Mouse (Mus musculus): ENCODE data around the gene Fam19a5. TPM values are rescaled to one million over a fixed set of nuclear protein-coding genes. Genes with fewer than 3 reads are reported as not detected.

Fam19a5 gene
- polyA plus RNA-seq, 1 experiment from 2014 or later = 3.6 TPM

DNA sequence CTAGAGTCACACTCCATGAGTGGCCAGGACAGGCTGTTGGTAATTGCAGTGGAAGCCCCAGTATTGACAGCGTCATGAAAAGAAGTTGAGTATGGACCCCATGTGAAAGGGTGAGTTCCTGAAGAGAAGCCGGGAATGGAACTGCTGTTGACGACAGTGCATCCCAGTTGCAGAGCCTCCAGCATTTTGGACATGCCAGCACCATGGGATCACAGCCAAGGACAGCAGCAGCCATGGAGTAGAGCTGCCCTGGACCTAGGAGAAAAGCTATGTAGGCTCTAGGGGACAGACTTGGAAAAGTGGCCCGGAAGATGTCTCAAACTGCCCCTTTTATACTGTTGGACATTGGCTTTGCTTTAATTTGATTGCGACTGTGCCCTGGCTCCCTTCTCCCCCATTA is 91.2 kb downstream of the Fam19a5 start:
- no peak for ATAC-seq (ENCODE audit: insufficient number of reproducible peaks, insufficient read depth, low FRiP score, low read depth)
- WGBS = 90% methylated on average over 5 of the region's 5 CpGs
- H3K4me3 ChIP-seq (ENCODE audit: low read depth, low read length) = no peak overlapping the region

DNA sequence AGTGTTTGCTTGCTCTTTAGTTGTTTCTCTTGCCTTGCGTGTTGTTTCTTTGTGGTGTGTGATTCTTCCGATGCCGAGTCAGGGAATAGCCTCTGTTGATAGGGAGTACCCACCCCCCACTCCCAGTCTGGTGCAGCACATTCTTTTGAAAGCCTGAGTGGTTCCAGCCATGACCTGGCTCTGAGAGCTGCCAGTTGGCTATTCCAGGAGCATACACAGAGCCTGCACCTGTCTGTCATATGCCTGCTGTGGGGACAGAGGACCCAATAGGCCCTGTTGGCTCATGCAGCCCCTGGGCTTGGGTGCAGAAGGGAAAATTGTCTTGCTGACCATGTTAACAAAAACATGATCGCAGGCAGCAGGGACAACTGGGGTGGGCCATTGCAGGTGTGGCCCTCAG is 92.3 kb downstream of the Fam19a5 start:
- H3K36me3 ChIP-seq (ENCODE audit: control insufficient read depth, insufficient read depth, low read length) = no peaks in the 10 kb centered on the region
- 85% methylated on average over 4 of the region's 4 CpGs for WGBS
- H3K4me2 ChIP-seq (replicated peaks; ENCODE audit: low read depth, low read length) = no peak overlapping the region
- no peaks in the 10 kb centered on the region for H3K27me3 ChIP-seq (ENCODE audit: control insufficient read depth, insufficient read depth, low read length)
- H3K4me1 ChIP-seq (ENCODE audit: control insufficient read depth, insufficient read depth, low read length) = no peaks in the 10 kb centered on the region
- H3K9me3 ChIP-seq (ENCODE audit: control insufficient read depth, low read depth, low read length) = no peaks in the 10 kb centered on the region
- H3K9ac ChIP-seq (replicated peaks; ENCODE audit: low read depth, low read length) = no peak overlapping the region
- no peak overlapping the region for H3K4me3 ChIP-seq (ENCODE audit: low read depth, low read length)
- no peak overlapping the region for H3K27ac ChIP-seq (ENCODE audit: low read length)
- ATAC-seq (ENCODE audit: insufficient number of reproducible peaks, insufficient read depth, low FRiP score, low read depth) = no peak

More for the DNA sequence above, 91.2 kb downstream of the Fam19a5 start:
- H3K9me3 ChIP-seq (ENCODE audit: control insufficient read depth, low read depth, low read length) = no peaks in the 10 kb centered on the region
- no peaks in the 10 kb centered on the region for H3K36me3 ChIP-seq (ENCODE audit: control insufficient read depth, insufficient read depth, low read length)
- no peak overlapping the region for H3K27ac ChIP-seq (ENCODE audit: low read length)
- H3K4me2 ChIP-seq (replicated peaks; ENCODE audit: low read depth, low read length) = no peak overlapping the region
- no peaks in the 10 kb centered on the region for H3K4me1 ChIP-seq (ENCODE audit: control insufficient read depth, insufficient read depth, low read length)
- no peak overlapping the region for H3K9ac ChIP-seq (replicated peaks; ENCODE audit: low read depth, low read length)
- no peaks in the 10 kb centered on the region for H3K27me3 ChIP-seq (ENCODE audit: control insufficient read depth, insufficient read depth, low read length)

DNA sequence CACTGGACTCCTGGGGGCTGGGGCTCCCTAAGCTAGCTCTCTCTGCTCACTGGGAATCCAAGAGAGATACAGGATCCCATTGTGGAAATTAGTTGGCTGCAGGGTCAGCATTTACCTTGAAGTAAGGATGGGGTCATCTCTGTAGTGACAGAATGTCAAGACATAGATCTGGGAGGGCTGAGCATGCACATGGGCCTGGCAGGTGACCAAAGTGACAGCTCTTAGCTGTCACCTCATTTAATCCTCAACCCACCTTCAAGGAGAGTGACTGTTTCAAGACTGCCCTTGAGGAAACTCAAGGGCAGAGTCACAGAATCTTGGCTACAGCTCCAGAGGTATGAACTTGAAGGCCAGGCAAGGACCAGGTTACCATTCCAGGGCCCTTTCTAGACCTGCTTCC is 93.1 kb downstream of the Fam19a5 start:
- no peak overlapping the region for H3K9ac ChIP-seq (replicated peaks; ENCODE audit: low read depth, low read length)
- no peaks in the 10 kb centered on the region for H3K36me3 ChIP-seq (ENCODE audit: control insufficient read depth, insufficient read depth, low read length)
- H3K9me3 ChIP-seq (ENCODE audit: control insufficient read depth, low read depth, low read length) = no peaks in the 10 kb centered on the region
- H3K27ac ChIP-seq (ENCODE audit: low read length) = no peak overlapping the region
- H3K4me2 ChIP-seq (replicated peaks; ENCODE audit: low read depth, low read length) = no peak overlapping the region
- no peaks in the 10 kb centered on the region for H3K27me3 ChIP-seq (ENCODE audit: control insufficient read depth, insufficient read depth, low read length)
- H3K4me1 ChIP-seq (ENCODE audit: control insufficient read depth, insufficient read depth, low read length) = no peaks in the 10 kb centered on the region
- H3K4me3 ChIP-seq (ENCODE audit: low read depth, low read length) = no peak overlapping the region
- no peak for ATAC-seq (ENCODE audit: insufficient number of reproducible peaks, insufficient read depth, low FRiP score, low read depth)

DNA sequence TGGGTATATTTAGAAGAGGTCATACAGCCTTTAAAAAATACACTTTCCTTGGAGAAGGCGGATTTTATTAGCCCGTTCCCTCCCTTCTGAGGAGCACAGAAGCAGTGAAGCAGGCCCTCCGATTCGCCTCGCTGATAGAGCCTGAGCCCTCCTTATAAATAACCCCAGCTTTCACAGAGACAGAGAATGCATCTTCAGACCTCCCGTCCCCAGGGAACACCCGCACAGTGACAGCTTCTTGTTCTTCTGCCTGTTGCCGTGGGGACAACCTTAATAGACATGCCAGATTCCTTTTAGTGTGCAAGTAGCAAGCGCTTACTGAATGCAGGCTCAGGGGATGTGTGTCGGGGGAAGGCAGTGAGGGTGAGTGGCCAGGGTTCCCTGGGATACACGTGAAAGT is 94.2 kb downstream of the Fam19a5 start:
- Histone ChIP-seq H3K4me2 (replicated peaks; ENCODE audit: low read depth, low read length) (no peak overlapping the region), H3K36me3 (ENCODE audit: control insufficient read depth, insufficient read depth, low read length) (no peaks in the 10 kb centered on the region), H3K4me1 (ENCODE audit: control insufficient read depth, insufficient read depth, low read length) (no peaks in the 10 kb centered on the region), H3K27me3 (ENCODE audit: control insufficient read depth, insufficient read depth, low read length) (no peaks in the 10 kb centered on the region), H3K4me3 (ENCODE audit: low read depth, low read length) (no peak overlapping the region), H3K9me3 (ENCODE audit: control insufficient read depth, low read depth, low read length) (no peaks in the 10 kb centered on the region), H3K9ac (replicated peaks; ENCODE audit: low read depth, low read length) (no peak overlapping the region), H3K27ac (ENCODE audit: low read length) (no peak overlapping the region)
- 86% methylated on average over 11 of the region's 11 CpGs for WGBS
- ATAC-seq (ENCODE audit: insufficient number of reproducible peaks, insufficient read depth, low FRiP score, low read depth) = no peak

DNA sequence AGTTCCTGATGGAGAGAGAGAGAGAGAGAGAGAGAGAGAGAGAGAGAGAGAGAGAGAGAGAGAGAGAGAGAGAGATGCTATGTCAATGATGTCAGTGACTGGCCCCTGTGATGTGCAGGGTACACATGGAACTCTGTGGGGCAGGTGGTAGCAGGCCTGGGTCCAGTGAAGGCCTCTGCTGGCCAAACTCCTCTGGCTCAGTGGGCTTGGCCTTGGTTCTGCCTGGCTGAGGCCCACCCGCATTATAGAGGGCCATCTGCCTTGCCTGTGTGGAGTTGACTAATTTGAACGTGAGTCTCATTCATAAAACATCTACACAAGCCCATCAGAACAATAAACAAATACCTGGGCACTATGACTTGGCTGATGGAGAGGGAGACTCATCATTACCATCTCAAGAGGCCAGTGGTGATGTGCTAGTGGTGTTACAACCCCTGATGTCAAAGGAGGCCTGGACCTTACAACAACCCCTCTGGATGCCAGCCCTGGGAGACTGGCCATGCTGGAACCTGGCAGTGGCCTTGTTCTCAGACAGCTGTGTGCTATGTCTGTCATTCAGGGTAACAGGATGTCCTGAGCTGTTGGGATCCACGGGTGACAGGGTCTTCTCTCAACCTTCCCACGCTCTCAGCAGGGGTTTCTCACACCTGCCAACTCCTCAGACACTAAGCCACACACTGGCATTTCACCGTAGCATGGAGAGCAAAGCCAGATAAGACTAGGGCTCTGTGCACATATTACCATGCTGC is 102.4 kb downstream of the Fam19a5 start:
- no peaks in the 10 kb centered on the region for H3K36me3 ChIP-seq (ENCODE audit: control insufficient read depth, insufficient read depth, low read length)
- H3K27me3 ChIP-seq (ENCODE audit: control insufficient read depth, insufficient read depth, low read length) = no peaks in the 10 kb centered on the region
- no peaks in the 10 kb centered on the region for H3K9me3 ChIP-seq (ENCODE audit: control insufficient read depth, low read depth, low read length)
- no peak overlapping the region for H3K9ac ChIP-seq (replicated peaks; ENCODE audit: low read depth, low read length)
- ATAC-seq (ENCODE audit: insufficient number of reproducible peaks, insufficient read depth, low FRiP score, low read depth) = no peak
- no peaks in the 10 kb centered on the region for H3K4me1 ChIP-seq (ENCODE audit: control insufficient read depth, insufficient read depth, low read length)
- no peak overlapping the region for H3K27ac ChIP-seq (ENCODE audit: low read length)
- H3K4me2 ChIP-seq (replicated peaks; ENCODE audit: low read depth, low read length) = no peak overlapping the region
- 70% methylated on average over 5 of the region's 5 CpGs for WGBS
- H3K4me3 ChIP-seq (ENCODE audit: low read depth, low read length) = no peak overlapping the region

DNA sequence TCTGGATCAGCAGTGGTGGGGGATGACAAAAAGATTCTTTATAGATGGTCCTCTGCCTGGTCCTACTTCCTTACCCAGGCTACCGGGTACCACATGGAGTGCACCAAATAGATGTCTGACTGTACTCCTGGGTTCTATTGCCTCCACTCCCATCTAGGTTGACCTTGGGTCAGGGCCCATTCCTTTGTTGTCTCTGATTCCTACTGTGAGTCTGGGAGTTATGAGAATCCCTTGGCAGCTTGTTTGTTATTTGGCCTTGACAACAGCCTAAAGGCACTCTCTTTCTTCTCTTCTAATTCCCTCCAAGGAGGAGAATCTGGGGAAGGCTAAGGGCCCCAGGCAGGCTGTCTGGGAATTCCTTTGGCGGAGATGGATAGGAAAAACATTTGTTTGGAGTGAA is 105.6 kb downstream of the Fam19a5 start:
- no peak overlapping the region for H3K4me3 ChIP-seq (ENCODE audit: low read depth, low read length)
- H3K4me2 ChIP-seq (replicated peaks; ENCODE audit: low read depth, low read length) = no peak overlapping the region
- H3K9ac ChIP-seq (replicated peaks; ENCODE audit: low read depth, low read length) = no peak overlapping the region
- no peaks in the 10 kb centered on the region for H3K4me1 ChIP-seq (ENCODE audit: control insufficient read depth, insufficient read depth, low read length)
- 78% methylated on average over 2 of the region's 2 CpGs for WGBS
- no peak for ATAC-seq (ENCODE audit: insufficient number of reproducible peaks, insufficient read depth, low FRiP score, low read depth)
- H3K9me3 ChIP-seq (ENCODE audit: control insufficient read depth, low read depth, low read length) = no peaks in the 10 kb centered on the region
- no peaks in the 10 kb centered on the region for H3K36me3 ChIP-seq (ENCODE audit: control insufficient read depth, insufficient read depth, low read length)
- H3K27me3 ChIP-seq (ENCODE audit: control insufficient read depth, insufficient read depth, low read length) = no peaks in the 10 kb centered on the region
- H3K27ac ChIP-seq (ENCODE audit: low read length) = no peak overlapping the region

DNA sequence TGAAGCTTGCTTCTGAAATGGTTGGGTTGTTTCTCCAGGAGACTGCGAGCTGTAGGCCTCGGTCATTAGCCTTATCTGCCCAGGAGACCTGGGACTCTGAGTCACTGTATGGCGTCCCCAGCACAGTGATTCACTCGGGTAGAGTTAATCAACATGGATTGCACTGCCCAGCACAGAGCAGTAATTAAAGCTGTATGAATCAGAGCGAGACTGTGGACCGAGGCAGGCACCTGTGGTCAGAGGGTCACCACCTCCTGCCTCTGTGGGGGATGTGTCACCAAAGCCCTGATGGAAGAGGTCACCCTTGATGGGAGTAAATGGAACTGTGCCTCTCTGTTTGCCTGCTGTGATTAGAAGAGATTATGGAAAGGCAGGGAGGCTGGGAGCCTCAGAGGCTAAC is 110.5 kb downstream of the Fam19a5 start:
- no peaks in the 10 kb centered on the region for H3K27me3 ChIP-seq (ENCODE audit: control insufficient read depth, insufficient read depth, low read length)
- H3K36me3 ChIP-seq (ENCODE audit: control insufficient read depth, insufficient read depth, low read length) = no peaks in the 10 kb centered on the region
- ATAC-seq (ENCODE audit: insufficient number of reproducible peaks, insufficient read depth, low FRiP score, low read depth) = no peak
- no peaks in the 10 kb centered on the region for H3K4me1 ChIP-seq (ENCODE audit: control insufficient read depth, insufficient read depth, low read length)
- H3K9me3 ChIP-seq (ENCODE audit: control insufficient read depth, low read depth, low read length) = no peaks in the 10 kb centered on the region
- no peak overlapping the region for H3K4me2 ChIP-seq (replicated peaks; ENCODE audit: low read depth, low read length)
- no peak overlapping the region for H3K9ac ChIP-seq (replicated peaks; ENCODE audit: low read depth, low read length)
- H3K27ac ChIP-seq (ENCODE audit: low read length) = no peak overlapping the region
- 66% methylated on average over 6 of the region's 6 CpGs for WGBS
- no peak overlapping the region for H3K4me3 ChIP-seq (ENCODE audit: low read depth, low read length)

DNA sequence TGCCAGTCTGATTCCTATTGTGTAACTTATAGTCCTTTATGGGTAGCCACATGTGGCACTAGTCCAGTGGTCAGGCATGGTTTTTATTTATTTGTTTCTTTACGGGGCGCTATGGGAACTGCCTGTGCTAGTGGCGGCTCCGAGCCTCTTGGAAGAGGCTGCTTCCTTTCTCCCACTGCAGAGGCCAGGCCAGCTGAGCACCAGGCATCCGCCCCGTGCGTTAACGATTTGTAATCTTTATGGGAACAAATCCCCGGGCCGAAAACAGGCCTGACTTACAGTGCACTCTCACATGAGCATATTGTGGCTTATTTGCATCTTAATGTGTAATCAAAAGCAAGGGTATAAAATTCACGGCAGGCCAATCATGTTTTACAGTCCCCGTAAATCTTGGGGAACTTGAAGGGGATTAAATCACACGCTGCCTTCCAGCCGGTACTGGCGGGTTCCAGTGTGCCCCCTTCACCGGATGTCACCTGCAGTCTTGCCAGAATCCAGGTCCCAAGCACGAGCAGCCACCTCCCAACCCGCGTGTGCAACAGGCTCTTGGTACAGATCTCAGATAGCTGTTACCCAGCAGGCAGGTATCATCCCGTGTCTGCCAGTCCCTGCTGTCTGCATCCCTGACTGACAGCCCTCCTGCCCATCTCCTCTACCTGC is 112.5 kb downstream of the Fam19a5 start:
- H3K9me3 ChIP-seq (ENCODE audit: control insufficient read depth, low read depth, low read length) = no peaks in the 10 kb centered on the region
- no peak overlapping the region for H3K9ac ChIP-seq (replicated peaks; ENCODE audit: low read depth, low read length)
- no peaks in the 10 kb centered on the region for H3K27me3 ChIP-seq (ENCODE audit: control insufficient read depth, insufficient read depth, low read length)
- 73% methylated on average over 20 of the region's 20 CpGs for WGBS
- no peak overlapping the region for H3K27ac ChIP-seq (ENCODE audit: low read length)
- H3K36me3 ChIP-seq (ENCODE audit: control insufficient read depth, insufficient read depth, low read length) = no peaks in the 10 kb centered on the region
- no peaks in the 10 kb centered on the region for H3K4me1 ChIP-seq (ENCODE audit: control insufficient read depth, insufficient read depth, low read length)
- H3K4me2 ChIP-seq (replicated peaks; ENCODE audit: low read depth, low read length) = no peak overlapping the region
- no peak for ATAC-seq (ENCODE audit: insufficient number of reproducible peaks, insufficient read depth, low FRiP score, low read depth)
- no peak overlapping the region for H3K4me3 ChIP-seq (ENCODE audit: low read depth, low read length)

DNA sequence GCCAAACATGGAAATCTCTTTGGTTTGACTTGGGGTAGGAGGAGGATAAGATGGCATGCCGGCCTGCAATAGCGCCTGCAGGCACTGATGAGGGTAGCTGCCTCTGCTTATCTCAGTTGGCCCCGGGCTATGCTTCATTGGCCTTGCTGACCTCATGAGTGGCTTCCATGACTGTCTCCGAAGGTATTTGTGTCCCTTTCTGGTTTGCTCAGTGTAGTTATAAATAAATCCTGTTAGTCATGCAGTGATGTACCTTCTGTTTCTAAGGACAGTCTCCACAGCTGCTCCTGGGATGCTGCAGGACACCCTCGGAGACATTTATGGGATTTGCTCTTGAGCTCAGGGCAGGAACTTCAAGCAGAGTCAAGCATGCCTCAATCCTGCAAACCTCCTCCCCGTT is 115.6 kb downstream of the Fam19a5 start:
- 84% methylated on average over 6 of the region's 6 CpGs for WGBS
- Histone ChIP-seq H3K27ac (ENCODE audit: low read length) (no peak overlapping the region), H3K27me3 (ENCODE audit: control insufficient read depth, insufficient read depth, low read length) (no peaks in the 10 kb centered on the region), H3K4me3 (ENCODE audit: low read depth, low read length) (no peak overlapping the region), H3K36me3 (ENCODE audit: control insufficient read depth, insufficient read depth, low read length) (no peaks in the 10 kb centered on the region), H3K4me1 (ENCODE audit: control insufficient read depth, insufficient read depth, low read length) (no peaks in the 10 kb centered on the region), H3K9ac (replicated peaks; ENCODE audit: low read depth, low read length) (no peak overlapping the region), H3K4me2 (replicated peaks; ENCODE audit: low read depth, low read length) (no peak overlapping the region), H3K9me3 (ENCODE audit: control insufficient read depth, low read depth, low read length) (no peaks in the 10 kb centered on the region)
- no peak for ATAC-seq (ENCODE audit: insufficient number of reproducible peaks, insufficient read depth, low FRiP score, low read depth)
